Mouse (Mus musculus): ENCODE measurements at regions not wholly inside any gene's neighbourhood (a gene's known extent, or its start where the extent isn't known, plus 50 kb on each side); places are given as distances from the start of the nearest gene placed in this dataset.

- Histone ChIP-seq H3K9ac (ENCODE audit: low read length) (no peak overlapping the region), H3K27ac (ENCODE audit: low read length) (no peak overlapping the region), H3K27me3 (ENCODE audit: control insufficient read depth, insufficient read depth, low read depth, low read length) (no peaks in the 10 kb centered on the region), H3K4me2 (ENCODE audit: low read depth, low read length) (no peak overlapping the region), H3K36me3 (ENCODE audit: control insufficient read depth, insufficient read depth, low read length) (no peaks in the 10 kb centered on the region), H3K4me1 (replicated peaks; ENCODE audit: control insufficient read depth, insufficient read depth, low read length) (peaks cover 7% of the 10 kb centered on the region; the same call in 1 of the 2 replicates), H3K9me3 (ENCODE audit: control insufficient read depth, low read length) (no peaks in the 10 kb centered on the region), H3K4me3 (ENCODE audit: low read length) (no peak overlapping the region)
- WGBS, result 26% methylated on average over 11 of the region's 11 CpGs
- ATAC-seq (ENCODE audit: low read depth), result 0 out of 2 replicates have a peak, but pooled peaks have one; percentile 44
These were observed 192.6 kb downstream of the Gsdmc2 start for GRCm38 (mm10) chr15:63652216-63652961.

GRCm38 (mm10) chr15:63651120-63651519, 193.9 kb downstream of the Gsdmc2 start:
- Histone ChIP-seq H3K27ac (ENCODE audit: low read length) (no peak overlapping the region), H3K27me3 (ENCODE audit: control insufficient read depth, insufficient read depth, low read depth, low read length) (no peaks in the 10 kb centered on the region), H3K4me1 (replicated peaks; ENCODE audit: control insufficient read depth, insufficient read depth, low read length) (peaks cover 7% of the 10 kb centered on the region; the same call in 1 of the 2 replicates), H3K9me3 (ENCODE audit: control insufficient read depth, low read length) (no peaks in the 10 kb centered on the region), H3K4me2 (ENCODE audit: low read depth, low read length) (no peak overlapping the region), H3K9ac (ENCODE audit: low read length) (no peak overlapping the region), H3K4me3 (ENCODE audit: low read length) (no peak overlapping the region), H3K36me3 (ENCODE audit: control insufficient read depth, insufficient read depth, low read length) (no peaks in the 10 kb centered on the region)
- WGBS, result 81% methylated on average over 7 of the region's 7 CpGs
- ATAC-seq (ENCODE audit: low read depth), result no peak

GRCm38 (mm10) chr15:63648142-63648989, 196.6 kb downstream of the Gsdmc2 start:
- peak overlapping the region; percentile 1 for H3K4me2 ChIP-seq (ENCODE audit: low read depth, low read length)
- peaks cover 7% of the 10 kb centered on the region; the same call in 1 of the 2 replicates for H3K4me1 ChIP-seq (replicated peaks; ENCODE audit: control insufficient read depth, insufficient read depth, low read length)
- no peak overlapping the region for H3K4me3 ChIP-seq (ENCODE audit: low read length)
- H3K36me3 ChIP-seq (ENCODE audit: control insufficient read depth, insufficient read depth, low read length), result no peaks in the 10 kb centered on the region
- WGBS, result 43% methylated on average over 12 of the region's 12 CpGs
- ATAC-seq (ENCODE audit: low read depth), result peak; percentile 66; the same call in 1 of the 2 replicates
- H3K27me3 ChIP-seq (ENCODE audit: control insufficient read depth, insufficient read depth, low read depth, low read length), result no peaks in the 10 kb centered on the region
- H3K9ac ChIP-seq (ENCODE audit: low read length), result no peak overlapping the region
- peak overlapping the region; percentile 1; the same call in 1 of the 2 replicates for H3K27ac ChIP-seq (ENCODE audit: low read length)
- no peaks in the 10 kb centered on the region for H3K9me3 ChIP-seq (ENCODE audit: control insufficient read depth, low read length)

GRCm38 (mm10) chr15:63624814-63625213, 220.2 kb downstream of the Gsdmc2 start:
- no peaks in the 10 kb centered on the region for H3K36me3 ChIP-seq (ENCODE audit: control insufficient read depth, insufficient read depth, low read length)
- no peak overlapping the region for H3K9ac ChIP-seq (ENCODE audit: low read length)
- ATAC-seq (ENCODE audit: low read depth), result no peak
- no peak overlapping the region for H3K4me3 ChIP-seq (ENCODE audit: low read length)
- no peaks in the 10 kb centered on the region for H3K27me3 ChIP-seq (ENCODE audit: control insufficient read depth, insufficient read depth, low read depth, low read length)
- H3K4me1 ChIP-seq (replicated peaks; ENCODE audit: control insufficient read depth, insufficient read depth, low read length), result no peaks in the 10 kb centered on the region
- H3K9me3 ChIP-seq (ENCODE audit: control insufficient read depth, low read length), result no peaks in the 10 kb centered on the region
- H3K27ac ChIP-seq (ENCODE audit: low read length), result no peak overlapping the region
- no peak overlapping the region for H3K4me2 ChIP-seq (ENCODE audit: low read depth, low read length)

- Histone ChIP-seq H3K4me1 (replicated peaks; ENCODE audit: control insufficient read depth, insufficient read depth, low read length) (no peaks in the 10 kb centered on the region), H3K36me3 (ENCODE audit: control insufficient read depth, insufficient read depth, low read length) (no peaks in the 10 kb centered on the region), H3K4me3 (ENCODE audit: low read length) (no peak overlapping the region), H3K9ac (ENCODE audit: low read length) (no peak overlapping the region), H3K27me3 (ENCODE audit: control insufficient read depth, insufficient read depth, low read depth, low read length) (no peaks in the 10 kb centered on the region), H3K9me3 (ENCODE audit: control insufficient read depth, low read length) (no peaks in the 10 kb centered on the region), H3K27ac (ENCODE audit: low read length) (no peak overlapping the region), H3K4me2 (ENCODE audit: low read depth, low read length) (no peak overlapping the region)
- ATAC-seq (ENCODE audit: low read depth), result no peak
- 84% methylated on average over 2 of the region's 2 CpGs for WGBS
These were observed 220.7 kb downstream of the Gsdmc2 start for GRCm38 (mm10) chr15:63624249-63624648.

GRCm38 (mm10) chr15:63616506-63617208, 228.3 kb downstream of the Gsdmc2 start:
- Histone ChIP-seq H3K36me3 (ENCODE audit: control insufficient read depth, insufficient read depth, low read length) (no peaks in the 10 kb centered on the region), H3K4me2 (ENCODE audit: low read depth, low read length) (no peak overlapping the region), H3K4me3 (ENCODE audit: low read length) (no peak overlapping the region), H3K9me3 (ENCODE audit: control insufficient read depth, low read length) (no peaks in the 10 kb centered on the region), H3K9ac (ENCODE audit: low read length) (no peak overlapping the region), H3K4me1 (replicated peaks; ENCODE audit: control insufficient read depth, insufficient read depth, low read length) (no peaks in the 10 kb centered on the region), H3K27ac (ENCODE audit: low read length) (no peak overlapping the region), H3K27me3 (ENCODE audit: control insufficient read depth, insufficient read depth, low read depth, low read length) (no peaks in the 10 kb centered on the region)
- peak; percentile 41; the same call in 1 of the 2 replicates for ATAC-seq (ENCODE audit: low read depth)
- WGBS, result 47% methylated on average over 8 of the region's 8 CpGs

GRCm38 (mm10) chr15:63614191-63614590, 230.8 kb downstream of the Gsdmc2 start:
- Histone ChIP-seq H3K9ac (ENCODE audit: low read length) (no peak overlapping the region), H3K27ac (ENCODE audit: low read length) (no peak overlapping the region), H3K4me2 (ENCODE audit: low read depth, low read length) (no peak overlapping the region), H3K27me3 (ENCODE audit: control insufficient read depth, insufficient read depth, low read depth, low read length) (no peaks in the 10 kb centered on the region), H3K4me3 (ENCODE audit: low read length) (no peak overlapping the region), H3K36me3 (ENCODE audit: control insufficient read depth, insufficient read depth, low read length) (no peaks in the 10 kb centered on the region), H3K9me3 (ENCODE audit: control insufficient read depth, low read length) (no peaks in the 10 kb centered on the region), H3K4me1 (replicated peaks; ENCODE audit: control insufficient read depth, insufficient read depth, low read length) (no peaks in the 10 kb centered on the region)
- WGBS, result 85% methylated on average over 2 of the region's 2 CpGs
- no peak for ATAC-seq (ENCODE audit: low read depth)

GRCm38 (mm10) chr15:63613120-63613519, 231.9 kb downstream of the Gsdmc2 start:
- no peaks in the 10 kb centered on the region for H3K36me3 ChIP-seq (ENCODE audit: control insufficient read depth, insufficient read depth, low read length)
- H3K9me3 ChIP-seq (ENCODE audit: control insufficient read depth, low read length), result no peaks in the 10 kb centered on the region
- H3K4me1 ChIP-seq (replicated peaks; ENCODE audit: control insufficient read depth, insufficient read depth, low read length), result no peaks in the 10 kb centered on the region
- 90% methylated on average over 1 of the region's 1 CpGs for WGBS
- no peak overlapping the region for H3K9ac ChIP-seq (ENCODE audit: low read length)
- H3K4me3 ChIP-seq (ENCODE audit: low read length), result no peak overlapping the region
- no peak for ATAC-seq (ENCODE audit: low read depth)
- no peak overlapping the region for H3K4me2 ChIP-seq (ENCODE audit: low read depth, low read length)
- no peaks in the 10 kb centered on the region for H3K27me3 ChIP-seq (ENCODE audit: control insufficient read depth, insufficient read depth, low read depth, low read length)
- no peak overlapping the region for H3K27ac ChIP-seq (ENCODE audit: low read length)

GRCm38 (mm10) chr15:63611161-63611560, 233.8 kb downstream of the Gsdmc2 start:
- no peak overlapping the region for H3K27ac ChIP-seq (ENCODE audit: low read length)
- no peaks in the 10 kb centered on the region for H3K9me3 ChIP-seq (ENCODE audit: control insufficient read depth, low read length)
- ATAC-seq (ENCODE audit: low read depth), result no peak
- no peaks in the 10 kb centered on the region for H3K36me3 ChIP-seq (ENCODE audit: control insufficient read depth, insufficient read depth, low read length)
- H3K9ac ChIP-seq (ENCODE audit: low read length), result no peak overlapping the region
- WGBS, result 88% methylated on average over 3 of the region's 3 CpGs
- H3K4me2 ChIP-seq (ENCODE audit: low read depth, low read length), result no peak overlapping the region
- H3K4me1 ChIP-seq (replicated peaks; ENCODE audit: control insufficient read depth, insufficient read depth, low read length), result no peaks in the 10 kb centered on the region
- no peak overlapping the region for H3K4me3 ChIP-seq (ENCODE audit: low read length)
- H3K27me3 ChIP-seq (ENCODE audit: control insufficient read depth, insufficient read depth, low read depth, low read length), result no peaks in the 10 kb centered on the region

Data from lung, embryonic 16.5 days (tissue).